Mouse (Mus musculus) spleen, adult 2 months (tissue): Measurements from ENCODE around the gene Rapgef3.

Experiments used
- CTCF ChIP-seq: fragments of 200-500 bp; IDR thresholded peaks from 2 replicates; pipeline ENCODE4 v1.5.1; 2011; ENCODE audit warnings: mild to moderate bottlenecking, inconsistent platforms; ENCODE audit not compliant: insufficient read depth, insufficient read length, insufficient replicate concordance; ENCODE audit errors: extremely low read depth
- POLR2A ChIP-seq: fragments of 200-500 bp; IDR thresholded peaks from 2 replicates; pipeline ENCODE4 v1.6.1; 2011; ENCODE audit warnings: low read depth, low read length, inconsistent platforms

- no peak for TF ChIP-seq POLR2A
- TF ChIP-seq CTCF = peak; percentile 59; the same call in 1 of the 2 replicates
Observed at GRCm38 (mm10) chr15:97751676-97752075, 16.1 kb downstream of the Rapgef3 start.
